Mouse (Mus musculus): Measurements from ENCODE around the gene Ss18l1. TPM values are rescaled to one million over a fixed set of nuclear protein-coding genes. Genes with fewer than 3 reads are reported as not detected.

Ss18l1 gene
- polyA plus RNA-seq, 1 experiment from 2014 or later = 54.2 TPM

DNA sequence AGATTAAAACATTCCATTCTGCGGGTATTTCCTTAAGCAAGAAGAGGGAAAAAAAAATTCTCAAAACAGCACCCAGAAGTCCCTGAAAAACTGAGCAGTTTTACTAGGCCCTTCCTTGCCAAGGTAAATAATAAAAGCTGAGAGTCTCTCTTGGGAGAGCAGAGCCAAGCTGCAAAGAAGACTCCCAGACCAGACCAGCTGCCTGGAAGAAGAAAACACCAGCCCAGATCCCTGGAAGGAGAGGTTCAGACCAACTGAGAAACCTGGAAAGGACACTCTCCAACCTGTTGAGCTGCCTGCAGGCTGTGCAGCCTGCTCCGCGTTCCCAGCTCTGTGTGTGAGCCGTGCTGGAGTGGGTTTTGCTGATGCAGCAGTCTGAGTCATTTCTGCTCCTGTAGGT, 24.7 kb upstream of the Ss18l1 start:
- DNase-seq (ENCODE audit: low spot score) = no peak
- 74% methylated on average over 4 of the region's 4 CpGs for WGBS
- Histone ChIP-seq H3K4me1 (replicated peaks; ENCODE audit: control insufficient read depth, insufficient read depth, low read length) (no peaks in the 10 kb centered on the region), H3K9me3 (ENCODE audit: control insufficient read depth, low read length) (no peaks in the 10 kb centered on the region), H3K4me3 (replicated peaks; ENCODE audit: low read length) (no peak overlapping the region), H3K36me3 (replicated peaks; ENCODE audit: control insufficient read depth, insufficient read depth) (no peaks in the 10 kb centered on the region), H3K27me3 (ENCODE audit: control insufficient read depth, insufficient read depth, low read length) (peaks cover 12% of the 10 kb centered on the region), H3K4me2 (replicated peaks) (no peak overlapping the region), H3K9ac (no peak overlapping the region), H3K27ac (no peak overlapping the region)
- ATAC-seq (ENCODE audit: low FRiP score) = no peak

GRCm38 (mm10) chr2:180018573-180018972, 23.7 kb upstream of the Ss18l1 start:
- H3K9ac ChIP-seq = no peak overlapping the region
- H3K9me3 ChIP-seq (ENCODE audit: control insufficient read depth, low read length) = no peaks in the 10 kb centered on the region
- peaks cover 20% of the 10 kb centered on the region for H3K27me3 ChIP-seq (ENCODE audit: control insufficient read depth, insufficient read depth, low read length)
- H3K4me3 ChIP-seq (replicated peaks; ENCODE audit: low read length) = no peak overlapping the region
- H3K4me2 ChIP-seq (replicated peaks) = no peak overlapping the region
- WGBS = 89% methylated on average over 9 of the region's 9 CpGs
- H3K4me1 ChIP-seq (replicated peaks; ENCODE audit: control insufficient read depth, insufficient read depth, low read length) = no peaks in the 10 kb centered on the region
- no peaks in the 10 kb centered on the region for H3K36me3 ChIP-seq (replicated peaks; ENCODE audit: control insufficient read depth, insufficient read depth)
- DNase-seq (ENCODE audit: low spot score) = no peak
- no peak for ATAC-seq (ENCODE audit: low FRiP score)
- H3K27ac ChIP-seq = no peak overlapping the region

- DNase-seq (ENCODE audit: low spot score) = no peak
- H3K4me1 ChIP-seq (replicated peaks; ENCODE audit: control insufficient read depth, insufficient read depth, low read length) = no peaks in the 10 kb centered on the region
- WGBS = 76% methylated on average over 7 of the region's 7 CpGs
These were observed 22.1 kb upstream of the Ss18l1 start for GRCm38 (mm10) chr2:180020091-180020661.

GRCm38 (mm10) chr2:180020919-180021318, 21.4 kb upstream of the Ss18l1 start:
- no peak overlapping the region for H3K4me3 ChIP-seq (replicated peaks; ENCODE audit: low read length)

More at GRCm38 (mm10) chr2:180020091-180020661, 22.1 kb upstream of the Ss18l1 start:
- Histone ChIP-seq H3K4me2 (replicated peaks) (no peak overlapping the region), H3K9ac (no peak overlapping the region), H3K27me3 (ENCODE audit: control insufficient read depth, insufficient read depth, low read length) (peaks cover 20% of the 10 kb centered on the region), H3K36me3 (replicated peaks; ENCODE audit: control insufficient read depth, insufficient read depth) (no peaks in the 10 kb centered on the region), H3K4me3 (replicated peaks; ENCODE audit: low read length) (no peak overlapping the region), H3K27ac (no peak overlapping the region), H3K9me3 (ENCODE audit: control insufficient read depth, low read length) (no peaks in the 10 kb centered on the region)
- ATAC-seq (ENCODE audit: low FRiP score) = no peak

GRCm38 (mm10) chr2:180022751-180023150, 19.6 kb upstream of the Ss18l1 start:
- peaks cover 3% of the 10 kb centered on the region for H3K36me3 ChIP-seq (replicated peaks; ENCODE audit: control insufficient read depth, insufficient read depth)
- WGBS = 60% methylated on average over 6 of the region's 6 CpGs
- H3K27me3 ChIP-seq (ENCODE audit: control insufficient read depth, insufficient read depth, low read length) = peaks cover 20% of the 10 kb centered on the region
- H3K27ac ChIP-seq = no peak overlapping the region
- H3K4me1 ChIP-seq (replicated peaks; ENCODE audit: control insufficient read depth, insufficient read depth, low read length) = peaks cover 19% of the 10 kb centered on the region
- DNase-seq (ENCODE audit: low spot score) = no peak
- ATAC-seq (ENCODE audit: low FRiP score) = no peak
- no peak overlapping the region for H3K4me3 ChIP-seq (replicated peaks; ENCODE audit: low read length)
- no peak overlapping the region for H3K9ac ChIP-seq
- H3K9me3 ChIP-seq (ENCODE audit: control insufficient read depth, low read length) = no peaks in the 10 kb centered on the region
- H3K4me2 ChIP-seq (replicated peaks) = no peak overlapping the region

More at GRCm38 (mm10) chr2:180020919-180021318, 21.4 kb upstream of the Ss18l1 start:
- Histone ChIP-seq H3K36me3 (replicated peaks; ENCODE audit: control insufficient read depth, insufficient read depth) (no peaks in the 10 kb centered on the region), H3K9me3 (ENCODE audit: control insufficient read depth, low read length) (no peaks in the 10 kb centered on the region), H3K27me3 (ENCODE audit: control insufficient read depth, insufficient read depth, low read length) (peaks cover 20% of the 10 kb centered on the region), H3K4me1 (replicated peaks; ENCODE audit: control insufficient read depth, insufficient read depth, low read length) (peaks cover under 1% of the 10 kb centered on the region; the same call in 1 of the 2 replicates), H3K27ac (no peak overlapping the region), H3K4me2 (replicated peaks) (no peak overlapping the region), H3K9ac (no peak overlapping the region)
- no peak for ATAC-seq (ENCODE audit: low FRiP score)
- no peak for DNase-seq (ENCODE audit: low spot score)
- 87% methylated on average over 8 of the region's 8 CpGs for WGBS

- H3K4me1 ChIP-seq (replicated peaks; ENCODE audit: control insufficient read depth, insufficient read depth, low read length) = peaks cover 32% of the 10 kb centered on the region
- WGBS = under 1% methylated on average over 53 of the region's 80 CpGs
- H3K27me3 ChIP-seq (ENCODE audit: control insufficient read depth, insufficient read depth, low read length) = peaks cover 20% of the 10 kb centered on the region
- peak; percentile 99 for DNase-seq (ENCODE audit: low spot score)
- peak within 1 kb of the TSS; percentile 99 for H3K4me3 ChIP-seq (replicated peaks; ENCODE audit: low read length)
- peak within 1 kb of the TSS; percentile 97 for H3K9ac ChIP-seq
- no peaks in the 10 kb centered on the region for H3K9me3 ChIP-seq (ENCODE audit: control insufficient read depth, low read length)
- H3K36me3 ChIP-seq (replicated peaks; ENCODE audit: control insufficient read depth, insufficient read depth) = peaks cover 21% of the 10 kb centered on the region
- peak within 1 kb of the TSS; percentile 94 for H3K27ac ChIP-seq
- peak within 1 kb of the TSS; percentile 98 for H3K4me2 ChIP-seq (replicated peaks)
- peak; percentile 95 for ATAC-seq (ENCODE audit: low FRiP score)
These were observed 17.8 kb upstream of the Ss18l1 start, which contains the start of gene Lsm14b for GRCm38 (mm10) chr2:180024401-180025098. Gene Lsm14b (plus strand): TSS chr2:180024987.

- Histone ChIP-seq H3K36me3 (replicated peaks; ENCODE audit: control insufficient read depth, insufficient read depth) (peaks cover 29% of the 10 kb centered on the region), H3K27me3 (ENCODE audit: control insufficient read depth, insufficient read depth, low read length) (peaks cover 20% of the 10 kb centered on the region), H3K9me3 (ENCODE audit: control insufficient read depth, low read length) (no peaks in the 10 kb centered on the region), H3K4me3 (replicated peaks; ENCODE audit: low read length) (peak overlapping the region; percentile 99), H3K27ac (peak overlapping the region; percentile 94), H3K4me1 (replicated peaks; ENCODE audit: control insufficient read depth, insufficient read depth, low read length) (peaks cover 32% of the 10 kb centered on the region), H3K9ac (peak overlapping the region; percentile 97), H3K4me2 (replicated peaks) (peak overlapping the region; percentile 98)
- peak; percentile 0; the same call in 1 of the 2 replicates for ATAC-seq (ENCODE audit: low FRiP score)
- DNase-seq (ENCODE audit: low spot score) = peak; percentile 35
- under 1% methylated on average over 59 of the region's 84 CpGs for WGBS
These were observed 17.0 kb upstream of the Ss18l1 start for GRCm38 (mm10) chr2:180025135-180025860.

GRCm38 (mm10) chr2:180025861-180026200, 16.5 kb upstream of the Ss18l1 start:
- Histone ChIP-seq H3K27ac (peak overlapping the region; percentile 94), H3K4me2 (replicated peaks) (peak overlapping the region; percentile 98)
- WGBS = under 1% methylated on average over 6 of the region's 6 CpGs

DNA sequence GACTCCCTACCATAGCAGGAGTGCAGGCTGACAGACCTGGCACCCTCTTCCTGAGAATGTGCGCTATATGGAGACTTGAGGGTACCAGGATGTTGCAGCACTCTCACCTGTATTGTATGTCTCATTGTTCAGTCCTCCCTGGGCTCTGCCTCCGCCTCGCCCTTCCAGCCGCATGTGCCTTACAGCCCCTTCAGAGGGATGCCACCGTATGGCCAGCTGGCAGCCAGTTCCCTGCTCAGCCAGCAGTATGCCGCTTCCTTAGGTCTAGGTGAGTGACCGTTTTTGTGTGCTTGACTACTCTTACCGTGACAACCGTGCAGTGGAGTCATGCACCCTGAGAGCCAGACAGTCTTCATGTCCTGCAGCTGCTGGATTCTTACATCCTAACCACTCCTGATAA, 14.5 kb upstream of the Ss18l1 start:
- Histone ChIP-seq H3K4me1 (replicated peaks; ENCODE audit: control insufficient read depth, insufficient read depth, low read length) (peaks cover 32% of the 10 kb centered on the region), H3K9me3 (ENCODE audit: control insufficient read depth, low read length) (no peaks in the 10 kb centered on the region), H3K27ac (no peak overlapping the region), H3K9ac (peak overlapping the region; percentile 97), H3K4me3 (replicated peaks; ENCODE audit: low read length) (peak overlapping the region; percentile 99), H3K4me2 (replicated peaks) (peak overlapping the region; percentile 98), H3K27me3 (ENCODE audit: control insufficient read depth, insufficient read depth, low read length) (peaks cover 7% of the 10 kb centered on the region), H3K36me3 (replicated peaks; ENCODE audit: control insufficient read depth, insufficient read depth) (peaks cover 54% of the 10 kb centered on the region)
- no peak for DNase-seq (ENCODE audit: low spot score)
- 69% methylated on average over 9 of the region's 9 CpGs for WGBS
- no peak for ATAC-seq (ENCODE audit: low FRiP score)

More at GRCm38 (mm10) chr2:180025861-180026200, 16.5 kb upstream of the Ss18l1 start:
- H3K4me3 ChIP-seq (replicated peaks; ENCODE audit: low read length) = peak overlapping the region; percentile 99
- peak overlapping the region; percentile 97 for H3K9ac ChIP-seq
- H3K9me3 ChIP-seq (ENCODE audit: control insufficient read depth, low read length) = no peaks in the 10 kb centered on the region
- peaks cover 34% of the 10 kb centered on the region for H3K36me3 ChIP-seq (replicated peaks; ENCODE audit: control insufficient read depth, insufficient read depth)
- ATAC-seq (ENCODE audit: low FRiP score) (no peak), DNase-seq (ENCODE audit: low spot score) (no peak)
- H3K27me3 ChIP-seq (ENCODE audit: control insufficient read depth, insufficient read depth, low read length) = peaks cover 20% of the 10 kb centered on the region
- H3K4me1 ChIP-seq (replicated peaks; ENCODE audit: control insufficient read depth, insufficient read depth, low read length) = peaks cover 32% of the 10 kb centered on the region

All from hindbrain, embryonic 14.5 days (tissue).